Mouse (Mus musculus): ENCODE data around the gene Efna2.
"Not testable (repeated sequence)": the region's sequence is repeated elsewhere in the genome, so short reads cannot be mapped to it uniquely, and the experiment has no call there.

Gene Efna2

DNA sequence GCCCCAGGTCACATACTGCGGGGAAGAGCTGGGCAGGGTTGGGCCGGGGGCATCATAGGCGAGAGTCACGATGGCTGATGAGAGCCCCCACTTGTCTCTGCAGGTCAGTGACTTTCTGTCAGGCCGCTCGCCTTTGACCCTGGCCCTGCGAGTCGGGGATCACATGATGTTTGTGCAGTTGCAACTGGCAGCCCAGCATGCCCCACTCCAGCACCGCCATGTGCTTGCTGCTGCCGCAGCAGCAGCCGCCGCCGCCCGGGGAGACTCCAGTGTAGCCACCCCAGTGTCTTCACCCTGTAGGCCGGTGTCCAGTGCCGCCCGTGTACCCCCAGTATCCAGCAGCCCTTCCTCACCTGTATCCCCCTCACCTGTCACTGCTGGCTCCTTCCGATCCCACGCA is 25.6 kb upstream of the Efna2 start:
- in situ Hi-C loops (cut with MboI, MseI): no loop called here

DNA sequence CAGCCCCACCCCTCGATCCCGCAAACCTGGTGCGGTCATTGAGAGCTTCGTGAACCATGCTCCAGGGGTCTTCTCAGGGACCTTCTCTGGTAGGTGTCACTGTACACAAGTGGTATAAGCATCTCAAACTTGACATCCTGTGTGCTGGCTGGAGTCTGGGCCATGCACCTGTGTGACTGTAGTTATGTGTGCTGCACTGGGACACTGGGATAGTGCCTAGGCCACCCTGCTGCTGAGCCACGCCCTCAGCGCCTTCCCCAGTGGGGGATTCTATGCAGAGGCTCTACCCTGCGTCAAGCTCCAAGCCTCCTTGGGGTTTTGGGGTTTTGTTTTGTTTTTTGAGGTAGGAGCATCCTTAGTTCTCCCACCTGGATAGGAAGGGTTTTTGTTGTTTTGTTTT is 24.9 kb upstream of the Efna2 start:
- in situ Hi-C loops (cut with MboI, MseI): no loop called here

DNA sequence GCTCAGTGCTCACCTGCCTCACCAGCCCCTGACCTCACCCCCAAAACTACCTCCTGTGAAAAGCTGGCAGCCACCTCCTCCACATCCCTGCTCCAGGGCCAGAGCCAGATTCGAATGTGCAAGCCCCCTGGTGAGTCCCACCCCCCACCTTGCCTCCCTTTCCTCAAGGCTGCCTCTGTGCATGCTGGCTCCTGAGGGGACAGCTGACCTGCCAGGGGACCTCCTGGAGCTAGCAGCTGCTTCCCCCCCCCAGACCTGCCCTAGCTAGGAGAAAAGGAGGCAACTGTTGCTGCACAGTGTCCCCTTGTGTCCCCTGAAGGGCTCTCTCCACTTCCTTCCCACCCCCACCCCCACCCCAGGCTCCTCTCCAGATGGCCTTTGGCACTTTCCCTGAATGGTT is 24.0 kb upstream of the Efna2 start:
- in situ Hi-C loops (cut with MboI, MseI): no loop called here

DNA sequence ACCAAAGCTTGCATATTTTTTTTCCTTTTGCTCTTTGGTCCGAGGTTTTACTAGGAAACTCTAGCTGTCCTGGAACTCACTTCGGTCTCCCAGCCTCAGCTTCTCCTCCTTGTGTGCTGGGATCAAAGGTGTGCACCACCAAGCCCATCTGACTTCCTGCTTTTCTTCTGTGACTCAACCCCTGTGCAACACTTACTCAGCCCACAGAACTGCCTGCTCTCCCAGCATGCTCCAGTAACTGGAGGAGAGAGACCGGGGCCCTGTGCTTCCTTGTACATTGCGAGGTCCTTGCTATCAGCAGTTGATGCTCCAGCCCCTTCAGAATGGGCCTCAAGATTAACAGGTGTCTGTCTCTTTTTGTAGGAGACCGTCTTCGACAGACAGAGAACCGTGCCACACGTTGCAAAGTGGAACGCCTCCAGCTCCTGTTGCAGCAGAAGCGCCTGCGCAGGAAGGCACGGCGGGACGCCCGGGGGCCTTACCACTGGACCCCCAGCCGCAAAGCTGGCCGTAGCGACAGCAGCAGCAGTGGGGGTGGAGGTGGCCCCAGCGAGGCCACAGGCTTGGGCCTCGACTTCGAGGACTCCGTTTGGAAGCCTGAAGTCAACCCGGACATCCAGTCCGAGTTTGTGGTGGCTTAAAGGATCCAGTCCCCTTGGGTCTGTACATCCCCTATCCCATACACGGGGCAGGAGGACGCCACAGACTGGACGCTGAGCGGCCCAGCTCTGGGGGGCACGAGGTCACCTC is 23.1 kb upstream of the Efna2 start:
- in situ Hi-C loops (cut with MboI, MseI): no loop called here

DNA sequence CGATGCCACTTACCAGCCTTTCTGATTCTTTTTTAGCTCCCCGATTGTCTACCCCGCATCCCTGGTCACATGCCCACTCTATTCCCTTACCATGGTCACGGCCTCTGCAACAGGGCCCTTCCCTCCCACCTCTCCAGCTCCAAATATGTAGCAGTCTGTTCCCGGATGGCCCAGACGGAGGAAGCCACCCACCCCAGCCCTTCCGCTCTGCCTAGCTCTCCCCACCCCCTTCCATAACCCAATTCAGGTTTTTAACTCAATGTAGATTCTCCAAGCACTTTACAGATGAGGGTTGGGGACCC is 22.6 kb upstream of the Efna2 start:
- in situ Hi-C loops (cut with MboI, MseI): no loop called here

DNA sequence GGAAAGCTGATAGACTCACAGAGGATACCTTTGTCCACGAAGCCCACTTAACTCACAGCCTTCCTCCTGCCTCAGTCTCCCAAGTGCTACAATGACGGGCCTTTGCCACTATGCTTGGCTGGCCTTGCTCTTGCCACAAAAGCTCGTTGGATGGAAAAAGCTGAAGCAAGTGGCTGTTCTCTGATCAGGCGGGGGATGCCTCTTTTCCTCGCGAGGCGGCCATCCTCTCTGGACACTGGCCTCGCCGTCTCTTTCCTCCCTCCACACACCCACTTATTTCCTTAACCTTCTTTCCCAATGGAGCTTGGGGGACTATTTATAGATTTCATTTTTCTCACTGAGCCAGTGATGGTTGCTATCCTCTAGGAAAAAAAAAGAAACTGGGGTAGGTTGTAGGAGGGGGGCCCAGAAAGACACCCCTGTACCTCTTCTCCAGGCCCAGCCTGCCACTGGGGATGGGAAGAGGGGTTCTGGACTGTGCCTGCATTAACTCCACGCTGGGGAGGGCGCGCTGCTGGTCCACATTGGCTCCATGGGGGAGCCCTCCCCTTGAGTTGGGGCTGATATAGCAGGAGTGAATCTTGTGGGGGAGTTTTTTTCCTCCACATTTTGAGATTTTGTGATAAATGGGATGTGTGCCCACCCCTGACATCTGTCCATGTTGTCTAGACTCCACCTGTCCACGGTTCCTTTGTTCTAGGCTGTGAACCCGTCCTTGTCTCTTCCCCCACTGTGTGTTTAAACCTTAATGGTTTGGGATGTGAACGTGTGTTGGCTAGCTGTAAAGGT is 21.9 kb upstream of the Efna2 start:
- in situ Hi-C loops (cut with MboI, MseI): no loop called here

DNA sequence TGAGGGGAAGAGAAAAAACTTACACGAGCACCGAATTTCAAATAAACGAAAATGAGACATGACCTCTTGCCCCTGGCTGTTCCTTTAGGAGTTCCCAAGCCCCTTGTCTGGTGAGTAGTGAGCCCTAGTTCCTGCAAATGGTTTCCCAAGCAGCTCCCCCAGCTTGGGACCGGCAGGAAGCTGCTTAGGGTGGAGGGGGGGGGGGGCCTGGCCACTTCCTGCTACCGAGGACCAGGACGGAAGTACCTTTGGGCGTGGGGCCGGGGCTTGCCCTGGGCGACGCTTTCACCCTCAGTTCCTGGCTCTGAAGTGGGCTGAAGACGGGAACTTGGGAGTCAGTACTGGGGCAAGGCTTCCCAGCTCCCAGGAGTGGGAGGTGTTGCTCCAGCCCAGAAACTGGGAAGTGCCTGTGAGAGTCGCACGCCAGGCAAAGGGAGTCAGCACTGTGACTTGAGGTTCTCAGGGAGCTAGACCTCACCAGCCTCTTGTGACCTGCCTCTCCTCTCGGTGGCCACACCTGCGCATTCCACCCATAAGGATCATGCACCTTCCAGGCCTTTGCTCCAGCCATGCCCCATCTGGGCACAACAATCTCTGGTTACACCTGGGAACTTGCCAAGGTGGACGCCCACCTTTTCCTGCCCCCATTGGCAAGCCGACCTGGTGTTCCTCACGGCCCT is 20.8 kb upstream of the Efna2 start:
- in situ Hi-C loops (cut with MboI, MseI): no loop called here

DNA sequence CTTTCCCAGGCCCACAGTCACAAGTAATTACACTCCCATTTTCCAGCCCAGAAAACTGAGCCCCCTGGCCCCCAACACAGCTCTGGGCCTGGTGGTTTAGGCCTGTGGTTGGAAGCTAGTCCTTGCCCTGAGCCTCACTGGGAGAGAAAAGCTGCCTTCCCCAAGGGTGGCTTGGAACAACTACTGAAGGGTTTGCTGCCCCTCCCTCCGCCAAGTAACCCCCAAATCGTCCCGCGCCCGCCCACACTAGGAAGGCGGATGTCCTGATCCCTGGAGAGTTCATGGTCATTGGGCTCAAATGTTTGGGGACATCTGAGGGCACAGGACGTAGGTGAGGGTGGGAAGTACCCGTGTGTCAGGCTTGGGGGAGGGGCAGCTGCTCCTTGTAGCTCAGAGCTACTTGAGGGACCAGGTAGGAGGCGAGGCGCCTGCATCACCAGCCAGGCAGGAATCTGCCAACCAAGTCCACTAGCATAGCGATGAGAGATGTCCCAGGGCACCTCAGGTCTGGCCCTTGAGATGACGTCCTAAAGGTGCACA is 20.2 kb upstream of the Efna2 start:
- in situ Hi-C loops (cut with MboI, MseI): no loop called here

DNA sequence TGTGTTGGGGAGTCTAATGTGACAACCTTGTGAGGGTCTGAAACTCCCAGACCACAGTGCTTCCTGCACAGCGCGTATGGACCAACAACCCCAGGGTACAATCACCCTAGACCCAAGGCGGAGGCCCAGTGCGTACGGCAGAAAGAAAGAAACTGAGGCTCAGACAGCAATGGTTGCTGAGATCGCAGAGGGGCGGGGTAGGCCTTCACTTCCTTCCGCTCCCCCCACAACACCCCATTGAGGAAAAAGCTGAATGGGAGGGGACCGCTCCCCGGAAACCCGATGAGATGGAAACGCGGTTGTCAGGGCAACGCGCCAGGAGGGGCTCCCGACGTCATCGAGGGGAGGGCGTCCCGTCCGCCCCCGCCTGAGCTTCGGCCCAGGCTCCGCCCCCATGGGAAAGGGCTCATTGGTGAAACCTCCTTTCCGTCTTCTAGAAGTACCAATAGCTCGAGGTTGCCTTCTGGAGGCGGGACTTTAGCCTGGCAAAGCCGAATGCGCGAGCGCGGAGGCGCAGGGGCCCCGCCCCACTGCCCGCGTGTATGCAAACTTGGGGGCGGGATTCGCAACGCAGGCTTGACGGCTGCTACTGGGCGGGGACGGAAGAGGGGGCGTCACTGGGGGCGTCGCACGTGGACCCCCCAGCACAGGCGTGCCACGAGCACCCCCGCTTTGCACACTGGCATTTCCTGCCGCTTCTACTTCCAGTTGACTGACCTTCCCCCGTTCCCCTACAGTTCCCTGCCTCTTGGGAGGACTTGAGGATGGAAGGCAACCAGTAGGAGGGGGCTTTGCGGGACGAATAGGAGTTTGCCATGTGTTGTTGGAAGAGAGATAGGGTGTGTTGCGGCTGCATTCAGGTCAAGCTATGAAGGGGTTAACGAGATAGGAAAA is 19.5 kb upstream of the Efna2 start:
- in situ Hi-C loops (cut with MboI, MseI): no loop called here

DNA sequence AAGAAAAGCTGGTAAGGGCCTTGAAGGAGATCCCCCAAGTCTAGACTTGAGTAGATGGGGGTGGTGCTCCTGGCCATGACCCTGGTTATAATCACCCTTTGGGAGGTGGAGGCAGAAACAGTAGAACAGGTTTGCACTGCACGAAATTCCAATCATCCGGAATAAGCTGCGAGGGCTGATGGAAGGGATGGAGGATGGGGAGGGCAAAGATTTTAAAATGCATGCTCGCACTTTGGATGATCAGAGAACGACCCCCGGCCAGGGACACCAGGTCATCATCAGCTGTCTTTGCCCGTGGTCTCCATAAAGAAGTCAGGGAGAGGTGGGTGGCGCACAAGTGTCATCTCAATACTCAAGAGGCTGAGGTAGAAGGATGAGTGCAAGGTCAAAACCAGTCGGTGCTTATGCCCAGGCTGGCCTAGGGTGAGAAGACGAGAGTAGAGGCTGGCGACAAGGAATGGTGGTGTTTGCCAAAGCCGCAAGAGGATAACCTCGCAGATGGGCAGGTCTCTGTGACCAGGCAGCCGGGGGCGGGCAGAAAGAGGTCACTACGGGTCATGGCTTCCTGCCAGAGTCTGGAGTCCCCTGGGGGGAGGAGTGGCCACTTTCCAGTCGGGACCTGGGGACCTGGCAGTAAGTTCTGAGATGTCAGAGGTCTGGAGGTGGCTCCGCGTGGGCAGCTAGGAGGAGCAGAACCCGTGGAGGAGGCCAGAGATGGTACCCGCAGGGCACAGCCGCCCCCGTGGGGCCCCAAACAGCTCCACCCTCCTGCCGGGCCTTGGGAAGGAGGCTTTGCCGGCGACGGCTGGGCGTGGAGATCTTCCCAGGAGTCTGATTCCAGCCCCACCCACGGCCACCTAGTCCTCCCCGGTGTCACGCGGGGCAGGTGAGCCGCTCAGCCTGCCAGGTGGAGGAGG is 18.6 kb upstream of the Efna2 start:
- in situ Hi-C loops (cut with MboI, MseI): no loop called here

DNA sequence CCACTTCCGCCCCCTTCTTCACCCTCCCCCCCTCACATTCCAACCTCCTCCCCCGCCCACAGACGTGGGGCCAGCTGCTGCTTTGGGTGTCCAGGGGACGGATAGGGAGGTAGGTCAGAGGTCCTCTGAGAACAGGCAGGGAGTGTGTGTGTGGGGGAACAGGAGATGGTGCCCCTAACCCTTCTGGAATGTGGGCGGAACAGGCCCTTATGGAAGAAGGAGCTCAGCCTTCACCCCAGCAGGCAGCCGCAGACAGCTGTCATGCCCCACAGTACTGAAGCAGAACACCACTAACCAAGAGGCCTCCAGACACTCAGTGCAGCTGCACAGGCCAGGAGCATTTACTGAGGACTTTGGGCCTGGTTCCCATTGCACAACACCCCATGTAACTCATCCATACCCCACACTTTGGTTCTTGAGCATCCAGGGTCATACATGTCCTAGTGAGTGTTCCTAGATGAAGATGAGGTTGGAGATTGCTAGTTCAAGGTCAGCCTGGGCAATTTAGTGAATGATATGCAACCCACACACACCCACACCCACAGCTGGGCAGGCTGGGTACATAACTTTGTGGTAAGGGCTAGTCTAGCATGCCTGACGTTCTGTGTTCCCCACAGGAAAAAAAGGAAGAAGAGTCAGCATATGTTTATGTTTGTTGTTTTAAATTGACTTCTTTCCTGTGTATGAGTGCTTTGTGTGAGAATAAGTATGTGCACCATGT is 17.6 kb upstream of the Efna2 start:
- in situ Hi-C loops (cut with MboI, MseI): no loop called here

DNA sequence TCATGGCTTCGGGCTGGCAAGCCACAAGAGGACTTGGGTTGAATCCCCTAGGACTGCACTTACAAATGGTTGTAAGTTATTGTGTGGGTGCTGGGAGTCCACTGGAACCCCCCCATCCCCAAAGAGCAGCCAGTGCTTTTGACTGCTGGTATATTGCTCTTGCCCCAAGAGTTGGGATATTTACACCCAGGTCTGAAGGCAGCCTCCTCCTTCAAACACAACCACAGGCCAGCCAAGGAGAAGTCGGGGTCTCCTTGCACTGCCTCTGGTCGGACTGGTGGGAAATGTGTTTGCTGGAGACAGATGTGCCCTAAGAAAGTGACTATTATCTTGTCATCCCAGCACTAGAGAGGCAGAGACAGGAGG is 17.1 kb upstream of the Efna2 start:
- in situ Hi-C loops (cut with MboI, MseI): no loop called here

DNA sequence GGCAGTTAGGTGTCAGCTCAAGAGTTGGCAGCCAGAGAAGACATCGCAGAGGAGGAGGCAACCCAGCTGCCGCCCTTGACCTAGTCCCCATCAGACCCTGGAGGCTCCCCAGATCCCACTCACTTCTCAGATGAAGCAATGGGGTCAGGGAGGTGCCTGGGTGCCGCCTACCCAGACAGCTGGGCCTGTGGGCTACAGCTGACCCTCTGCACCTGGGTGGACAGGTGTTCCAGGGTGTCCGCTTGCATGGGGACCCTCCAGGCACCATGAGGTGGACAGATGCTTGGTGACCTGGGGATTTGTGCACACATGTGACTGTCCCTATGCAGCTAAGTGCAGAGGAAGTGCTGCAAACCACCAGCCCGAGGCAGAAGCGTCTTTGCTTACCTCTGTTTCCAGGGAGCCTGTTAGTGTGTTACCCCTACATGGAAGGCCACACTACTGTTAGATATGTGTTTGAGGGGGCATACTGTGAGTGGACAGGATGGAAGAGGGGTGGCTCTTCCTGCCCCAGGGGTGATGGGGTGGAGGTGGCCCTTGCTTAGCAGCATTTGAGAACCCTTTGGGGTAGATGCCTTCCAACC is 16.5 kb upstream of the Efna2 start:
- in situ Hi-C loops (cut with MboI, MseI): no loop called here

DNA sequence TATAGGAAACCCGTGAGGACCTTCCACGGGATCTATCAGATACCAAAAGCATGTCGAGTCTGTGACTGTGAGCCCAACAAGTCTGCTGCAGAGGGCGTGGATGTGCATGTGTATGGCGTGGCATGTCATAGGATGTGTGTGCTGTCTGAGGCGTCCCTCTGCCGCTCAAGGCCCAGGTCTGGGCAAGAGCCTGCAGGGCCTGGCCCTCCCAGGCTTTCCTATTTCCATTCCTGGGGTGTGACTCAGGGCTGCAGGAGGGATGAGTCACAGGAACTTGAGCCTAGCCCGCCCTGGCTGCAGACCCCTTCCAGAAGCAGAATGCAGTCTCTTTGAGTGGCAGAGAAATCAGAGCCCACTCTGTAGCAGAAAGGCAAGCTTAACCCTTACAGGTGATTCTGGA is 15.6 kb upstream of the Efna2 start:
- in situ Hi-C loops (cut with MboI, MseI): no loop called here

DNA sequence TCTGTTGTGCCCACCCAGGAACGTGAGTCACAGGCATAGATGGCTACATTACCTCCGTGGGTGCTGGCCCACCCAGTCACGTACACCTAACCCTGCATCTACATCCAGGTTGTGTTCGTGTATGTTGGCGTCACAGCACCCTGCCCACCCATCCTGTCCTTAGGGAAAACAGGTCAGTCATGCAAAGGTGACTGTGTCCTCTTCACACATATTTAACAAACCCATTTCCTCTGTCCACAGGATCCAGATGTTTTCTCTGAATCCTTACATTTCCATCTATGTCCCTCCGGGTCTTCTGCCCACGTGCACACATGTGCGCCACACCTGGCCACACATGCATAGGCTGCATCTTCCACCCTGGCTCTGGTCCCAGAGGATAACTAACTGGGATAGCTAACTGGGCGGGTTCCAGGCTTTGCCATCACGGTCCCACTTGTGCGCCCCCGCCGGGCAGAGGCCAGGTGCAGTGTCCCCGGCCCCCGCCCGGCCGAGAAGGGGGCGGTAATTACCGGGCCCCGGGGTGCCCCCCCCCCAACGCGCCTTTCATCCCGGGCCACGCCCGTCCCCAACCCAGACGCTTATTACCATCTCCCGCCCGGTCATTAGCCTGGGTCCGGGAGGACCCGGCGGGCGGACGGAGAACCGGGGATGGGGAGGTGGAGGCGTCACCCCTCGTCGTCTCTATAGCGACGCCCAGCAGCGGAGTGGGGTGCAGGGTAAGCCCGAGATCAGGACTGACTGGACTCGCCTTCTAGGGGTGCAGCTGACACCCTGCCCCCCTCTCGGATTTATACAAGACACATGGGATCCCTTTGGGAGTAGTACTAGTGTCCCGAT is 14.9 kb upstream of the Efna2 start:
- in situ Hi-C loops (cut with MboI, MseI): no loop called here

DNA sequence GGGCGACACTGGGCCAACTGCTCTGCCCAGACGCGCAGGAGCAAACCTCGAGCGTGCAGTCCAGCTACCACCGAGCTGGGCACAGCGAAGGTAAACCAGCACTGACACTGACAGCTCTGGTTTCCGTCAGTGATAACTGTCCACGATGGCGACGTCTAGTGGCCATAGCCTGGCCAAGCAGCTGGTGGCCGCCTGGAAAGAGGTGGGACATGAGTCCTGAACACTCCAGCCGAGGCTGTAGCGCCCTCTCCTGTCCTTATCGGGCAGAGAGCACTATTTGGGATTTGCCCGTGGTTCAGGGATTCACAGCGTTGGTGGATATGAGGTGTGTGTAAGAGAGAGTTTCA is 14.3 kb upstream of the Efna2 start:
- in situ Hi-C loops (cut with MboI, MseI): no loop called here

DNA sequence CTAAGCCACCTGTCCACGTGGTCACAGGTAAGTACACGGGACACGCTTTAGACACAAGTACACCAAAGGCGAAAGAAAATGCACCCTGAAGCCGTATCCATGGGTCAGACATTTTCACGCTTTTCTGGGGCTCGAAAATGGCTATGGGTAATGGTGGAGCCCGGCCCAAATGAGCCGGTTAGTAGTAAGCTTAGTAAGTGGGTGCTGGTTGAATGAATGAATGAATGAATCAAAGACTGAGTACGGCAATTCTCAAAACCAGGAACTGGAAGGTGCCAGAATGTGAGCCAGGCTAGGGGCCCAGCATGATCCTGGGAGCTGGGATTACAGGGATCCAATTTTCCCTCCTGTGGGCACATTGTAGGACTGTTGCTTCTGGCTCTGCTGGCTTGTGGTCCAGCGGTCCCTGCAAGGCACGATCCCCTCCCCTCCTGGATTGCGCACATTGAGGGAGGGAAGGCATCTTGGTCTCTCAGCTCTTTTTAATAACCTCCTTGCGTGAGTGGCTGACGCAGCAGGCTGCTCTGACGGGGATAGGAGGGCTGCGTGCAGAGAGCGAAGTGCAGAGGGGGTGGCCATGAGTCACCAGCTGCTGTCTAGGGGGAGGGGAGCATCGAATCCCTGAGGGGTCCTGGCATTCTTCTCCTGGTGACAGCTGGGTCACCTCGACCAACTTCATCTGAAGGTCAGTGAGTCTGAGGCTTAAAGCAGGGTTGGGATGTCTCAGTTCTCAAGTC is 13.7 kb upstream of the Efna2 start, which contains the start of gene Cirbp:
Gene Cirbp, plus strand, starts transcription at position 594 of the 737 bp plus-strand sequence.
- in situ Hi-C loops (cut with MboI, MseI): no loop called here

DNA sequence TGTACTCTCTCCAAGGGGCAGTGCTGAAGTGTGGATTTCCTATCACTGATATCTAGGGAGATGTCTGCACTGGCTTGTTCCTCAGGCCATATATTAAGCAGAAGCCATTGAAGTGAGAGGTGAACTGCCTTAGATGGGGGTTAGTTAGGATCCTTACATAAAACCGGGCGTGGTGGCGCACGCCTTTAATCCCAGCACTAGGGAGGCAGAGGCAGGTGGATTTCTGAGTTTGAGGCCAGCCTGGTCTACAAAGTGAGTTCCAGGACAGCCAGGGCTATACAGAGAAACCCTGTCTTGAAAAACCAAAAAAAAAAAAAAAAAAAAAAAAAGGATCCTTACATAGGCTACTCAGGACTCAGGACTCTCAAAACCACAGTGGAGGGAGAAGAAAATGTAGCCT is 13.1 kb upstream of the Efna2 start:
- in situ Hi-C loops (cut with MboI, MseI): not testable (repeated sequence)

Data from T-helper 2 cell (primary cell).